Mouse (Mus musculus) stomach, postnatal 0 days (tissue): ENCODE data around the gene Mrgpra6.

Experiments used
- CTCF ChIP-seq: IDR thresholded peaks from 2 replicates; pipeline ENCODE4 v1.5.1; 2016; ENCODE audit warnings: antibody characterized with exemption, low read depth, mild to moderate bottlenecking, moderate library complexity
- EP300 ChIP-seq: optimal IDR thresholded peaks from 2 replicates; pipeline ENCODE3; 2016; ENCODE audit warnings: antibody characterized with exemption

GRCm38 (mm10) chr7:47204830-47205229 is at the start of gene Mrgpra6:
- TF ChIP-seq CTCF (no peak), EP300 (no peak)
